Mouse (Mus musculus) megakaryocyte, embryonic 14.5 days (primary cell): ENCODE results near the gene Rnf214.

ENCODE experiments used
- FLI1 ChIP-seq: IDR thresholded peaks from 2 replicates; pipeline ENCODE4 v1.6.1; 2012; ENCODE audit warnings: low read length, inconsistent platforms, mixed read lengths
- GATA1 ChIP-seq: IDR thresholded peaks from 3 replicates; pipeline ENCODE4 v1.6.1; 2012; ENCODE audit warnings: mixed read lengths, low read length, inconsistent platforms, borderline replicate concordance

DNA sequence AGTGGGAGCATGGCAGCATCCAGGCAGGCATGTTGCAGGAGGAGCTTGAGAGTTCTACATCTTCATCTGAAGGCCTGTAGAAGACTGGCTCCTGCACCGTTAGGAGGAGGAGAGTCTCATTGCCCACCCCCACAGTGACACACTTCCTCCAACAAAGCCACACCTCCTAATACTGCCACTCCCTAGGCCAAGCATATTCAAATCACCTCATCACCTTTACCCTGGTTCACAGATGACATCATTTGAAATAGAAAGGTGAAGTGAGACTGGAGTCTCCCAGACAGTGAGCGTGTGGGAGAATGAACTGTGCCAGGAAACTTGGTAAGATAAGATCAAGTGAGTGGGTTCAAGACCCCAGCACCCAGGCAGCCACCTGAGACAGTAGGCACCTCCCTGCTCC, 73.2 kb downstream of the Rnf214 start:
- no peak for TF ChIP-seq GATA1
- no peak for TF ChIP-seq FLI1
